Mouse (Mus musculus): ENCODE measurements at regions not wholly inside any gene's neighbourhood (a gene's known extent, or its start where the extent isn't known, plus 50 kb on each side); places are given as distances from the start of the nearest gene placed in this dataset.

- no peak for DNase-seq
Measured at GRCm38 (mm10) chr4:153542631-153543031, 60.0 kb upstream of the Ajap1 start.

DNA sequence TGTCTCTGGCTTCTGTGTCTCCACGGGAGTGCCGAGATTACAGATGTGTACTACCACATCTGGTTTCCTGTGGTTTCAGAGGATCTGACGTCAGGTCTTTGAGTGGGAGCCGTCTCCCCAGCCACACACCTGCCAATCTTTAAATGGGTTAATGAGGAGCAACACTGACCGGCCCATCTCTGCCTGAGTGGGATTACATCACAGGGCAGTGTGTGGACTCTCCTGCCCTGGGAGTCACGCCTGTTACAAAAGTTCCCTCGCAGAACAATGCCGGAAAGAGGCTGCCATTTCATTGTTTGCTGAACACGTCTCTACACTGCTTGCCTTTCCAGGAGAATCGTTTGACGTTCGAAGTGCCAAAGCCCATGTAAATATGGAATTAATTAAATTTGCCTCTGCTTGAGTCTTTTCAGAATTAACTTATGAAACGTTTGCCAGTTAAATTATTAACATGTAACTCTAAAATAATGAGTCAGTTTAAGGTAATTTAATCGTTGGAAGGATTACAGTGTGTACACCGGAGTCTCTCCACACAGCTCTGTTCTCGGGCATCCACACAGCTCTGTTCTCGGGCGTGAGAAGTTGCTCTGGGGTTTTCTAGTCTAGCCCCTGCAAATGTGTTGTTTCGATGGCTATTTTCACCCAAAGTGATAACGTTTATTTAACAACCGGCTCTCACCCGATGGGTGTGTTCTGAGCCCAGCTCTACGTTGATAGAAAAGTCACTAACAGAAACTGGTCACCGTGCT, 61.5 kb upstream of the Ajap1 start:
- no peak for DNase-seq

GRCm38 (mm10) chr4:153546709-153547108, 64.1 kb upstream of the Ajap1 start:
- no peak for DNase-seq

GRCm38 (mm10) chr4:153547111-153547510, 64.5 kb upstream of the Ajap1 start:
- DNase-seq, result no peak

DNA sequence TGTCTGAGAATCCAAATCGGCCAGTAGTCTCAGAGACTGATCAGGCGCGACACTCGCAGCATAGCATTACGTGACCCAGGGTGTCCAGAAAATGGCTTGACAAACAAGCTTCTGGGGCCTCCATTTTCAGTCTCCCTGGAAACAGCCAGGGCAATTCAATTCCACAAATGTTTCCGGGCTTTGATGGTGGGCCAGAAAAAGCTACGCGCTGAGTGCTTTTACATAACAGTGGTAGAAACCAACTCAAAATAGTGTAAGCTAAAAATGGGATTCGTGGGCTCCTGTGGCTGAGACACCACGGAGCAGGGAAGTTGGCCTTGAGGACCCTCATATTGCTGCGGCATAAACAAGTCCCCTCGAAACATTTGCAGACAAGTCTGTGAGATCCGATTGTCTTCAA, 65.3 kb upstream of the Ajap1 start:
- DNase-seq, result no peak

DNA sequence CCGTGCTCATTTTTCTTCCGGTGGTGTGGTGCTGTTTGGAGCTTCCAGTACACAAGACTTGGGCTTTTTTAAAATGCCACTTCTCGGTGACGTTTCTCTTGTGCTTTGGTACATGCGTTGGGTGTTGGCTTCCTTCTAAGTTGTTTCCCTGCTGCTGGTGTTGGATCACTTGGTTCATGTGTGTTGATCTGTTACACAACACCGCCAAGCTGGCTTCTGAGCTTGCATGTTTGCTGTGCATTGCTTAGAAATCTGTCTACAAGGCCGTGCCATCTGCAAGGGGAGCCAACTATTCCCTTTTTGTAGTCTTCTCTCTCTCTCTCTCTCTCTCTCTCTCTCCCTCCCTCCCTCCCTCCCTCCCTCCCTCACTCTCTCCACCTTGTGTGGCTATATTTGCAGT, 68.7 kb upstream of the Ajap1 start:
- no peak for DNase-seq

- no peak for DNase-seq
Measured at GRCm38 (mm10) chr4:153552483-153552882, 69.9 kb upstream of the Ajap1 start.

DNA sequence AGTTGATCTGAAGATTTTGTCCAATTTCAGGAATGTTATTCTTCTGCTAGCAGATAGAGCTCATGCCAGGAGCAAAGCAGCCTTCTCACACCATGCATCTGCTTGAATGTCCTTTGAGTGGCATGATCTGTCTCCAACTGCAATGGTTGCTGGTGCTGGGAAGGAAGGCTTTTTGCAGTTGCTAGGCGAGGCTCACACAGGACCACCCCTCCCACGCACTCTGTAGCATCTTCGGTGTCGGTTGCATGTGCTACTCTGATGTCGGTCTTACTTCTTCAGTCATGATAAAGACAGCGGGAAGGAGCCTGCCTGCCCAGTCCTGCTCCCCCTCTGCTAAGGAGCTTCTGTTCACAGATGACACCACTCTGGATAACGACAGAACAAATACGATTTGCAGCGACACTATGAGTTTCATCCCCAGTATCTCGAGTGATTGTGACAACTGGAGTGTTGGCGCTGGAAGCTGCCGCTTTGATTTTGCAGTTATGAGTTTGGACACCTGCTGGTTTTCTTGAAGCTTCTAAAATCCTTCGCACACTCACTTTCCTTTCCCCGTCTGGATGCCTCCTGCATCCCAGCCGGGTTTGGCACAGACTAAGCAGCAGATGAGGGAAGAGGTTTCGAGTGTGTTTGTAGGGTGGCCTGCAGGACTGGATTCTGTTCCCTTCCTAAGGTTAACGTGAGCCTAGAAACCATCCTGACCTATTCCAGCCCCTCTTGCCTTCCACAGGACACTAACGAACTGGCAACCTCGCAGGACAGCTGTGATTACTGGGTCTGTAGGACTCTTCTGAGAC, 75.4 kb upstream of the Ajap1 start:
- no peak for DNase-seq

GRCm38 (mm10) chr4:153559568-153559967, 77.0 kb upstream of the Ajap1 start:
- DNase-seq, result no peak

- DNase-seq, result peak; percentile 10
Measured at GRCm38 (mm10) chr4:153560193-153560592, 77.6 kb upstream of the Ajap1 start.

DNA sequence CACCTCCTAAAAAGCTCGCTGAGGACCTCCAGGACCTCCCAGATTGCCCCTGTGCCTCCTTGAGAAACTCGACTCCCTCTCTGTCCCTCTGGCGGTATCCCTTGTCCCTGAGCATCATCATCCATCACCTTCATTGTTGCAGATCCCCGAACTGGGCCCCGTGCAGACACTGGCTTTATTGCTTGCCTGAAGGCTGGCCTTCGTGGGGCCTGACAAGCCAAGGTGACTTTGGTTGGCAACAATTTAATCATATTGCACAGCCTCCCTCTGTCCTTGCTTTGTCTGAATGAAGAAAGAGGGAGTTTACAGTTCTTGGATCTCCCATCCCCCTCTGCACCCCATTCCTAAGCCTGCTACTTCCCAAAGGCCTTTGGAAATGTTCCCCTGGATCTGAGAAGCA, 78.3 kb upstream of the Ajap1 start:
- DNase-seq, result peak; percentile 91

- DNase-seq, result peak; percentile 39
Measured at GRCm38 (mm10) chr4:153561991-153562390, 79.4 kb upstream of the Ajap1 start.

- DNase-seq, result no peak
Measured at GRCm38 (mm10) chr4:153567329-153567973, 84.8 kb upstream of the Ajap1 start.

GRCm38 (mm10) chr4:153573180-153573769, 90.7 kb upstream of the Ajap1 start:
- DNase-seq, result no peak

DNA sequence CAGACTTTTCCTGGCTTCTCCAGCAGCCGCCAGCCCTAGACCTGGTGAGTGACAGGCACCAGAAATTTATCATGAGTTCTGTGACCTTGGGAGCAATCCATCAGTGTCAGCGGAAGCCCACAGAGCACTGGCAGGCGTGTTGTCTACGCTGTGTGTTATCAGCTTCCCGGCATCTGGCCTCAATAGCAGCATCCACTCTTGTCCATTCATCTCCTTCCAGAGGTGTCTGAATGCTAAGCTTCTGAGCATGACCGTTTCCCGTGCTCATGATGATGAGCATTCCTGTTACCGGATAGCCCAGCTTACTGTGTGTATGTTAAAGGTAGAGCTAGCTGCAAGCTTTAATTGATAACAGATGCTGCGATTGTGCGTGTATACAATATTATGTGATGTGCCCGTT, 110.7 kb upstream of the Ajap1 start:
- DNase-seq, result no peak

GRCm38 (mm10) chr4:153599794-153600370, 117.3 kb upstream of the Ajap1 start:
- no peak for DNase-seq

DNA sequence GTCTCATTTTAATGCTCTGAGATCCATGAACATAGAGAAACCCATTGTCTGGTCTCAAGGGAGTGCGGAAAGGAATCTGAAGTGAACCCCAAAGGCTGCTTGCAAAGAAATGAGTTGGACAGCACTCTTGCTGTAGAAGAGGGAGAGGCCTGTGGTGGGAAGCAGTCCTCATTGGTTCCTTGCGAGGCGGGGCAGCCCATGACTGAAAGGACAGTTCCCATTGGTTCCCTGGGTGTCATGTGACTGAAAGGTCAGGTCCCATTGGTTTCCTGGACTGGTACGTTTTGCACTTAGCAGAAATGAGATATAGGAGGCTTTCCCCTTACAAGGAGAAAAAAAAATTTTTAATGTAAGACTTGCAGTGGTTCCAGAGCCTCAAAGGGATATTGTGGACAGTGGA, 119.9 kb upstream of the Ajap1 start:
- no peak for DNase-seq

GRCm38 (mm10) chr4:153603056-153603840, 120.6 kb upstream of the Ajap1 start:
- no peak for DNase-seq

DNA sequence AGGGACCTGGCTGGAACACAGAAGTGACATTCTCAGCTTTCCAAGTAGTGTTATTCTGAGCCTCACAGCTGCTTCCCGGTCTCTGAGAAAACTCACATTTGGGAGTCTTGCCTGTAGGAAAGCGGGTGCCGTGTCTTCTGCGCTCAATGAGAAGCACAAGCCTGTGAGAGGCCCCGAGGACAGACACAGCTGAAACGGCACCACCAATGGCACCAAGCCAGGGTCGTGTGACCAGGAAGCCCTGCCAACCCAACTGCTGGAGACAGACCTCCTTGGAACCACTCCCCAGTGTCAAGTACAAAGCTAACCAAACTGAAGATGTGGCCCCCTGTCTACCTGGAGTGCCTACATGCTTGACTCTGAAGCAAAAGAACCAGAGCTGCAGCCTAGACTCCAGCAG, 121.3 kb upstream of the Ajap1 start:
- peak; percentile 72 for DNase-seq

- no peak for DNase-seq
Measured at GRCm38 (mm10) chr4:153604695-153605485, 122.3 kb upstream of the Ajap1 start.

- DNase-seq, result no peak
Measured at GRCm38 (mm10) chr4:153616058-153616457, 133.4 kb upstream of the Ajap1 start.

Measured in adrenal gland, adult 8-10 months (tissue).